Mouse (Mus musculus) kidney, adult 9 months (tissue): ENCODE results near the gene Rasl10a.
"Not testable (repeated sequence)": the region's sequence is repeated elsewhere in the genome, so short reads cannot be mapped to it uniquely, and the experiment has no call there.

ENCODE experiments used
- DNase-seq: peaks from one replicate; pipeline ENCODE4 v3.0.0; 2022

The Rasl10a gene

DNA sequence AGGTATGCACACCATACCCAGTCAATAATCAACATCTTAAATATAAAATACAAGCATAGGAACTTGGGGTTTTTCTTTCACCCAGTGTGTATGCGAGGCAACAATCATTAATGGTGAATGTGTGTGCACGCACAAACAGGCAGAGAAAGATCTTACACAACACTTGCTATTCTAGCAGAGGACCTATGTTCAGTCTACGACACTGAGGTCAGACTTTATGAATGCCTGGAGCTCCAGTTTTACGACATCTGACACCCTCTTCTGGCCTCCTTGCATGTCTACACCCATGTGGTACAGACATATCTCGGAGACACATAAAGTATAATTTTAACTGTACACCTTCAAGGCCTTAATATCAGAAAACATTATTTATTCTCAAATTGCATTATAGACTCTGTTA, 18.9 kb downstream of the Rasl10a start:
- not testable (repeated sequence) for DNase-seq

DNA sequence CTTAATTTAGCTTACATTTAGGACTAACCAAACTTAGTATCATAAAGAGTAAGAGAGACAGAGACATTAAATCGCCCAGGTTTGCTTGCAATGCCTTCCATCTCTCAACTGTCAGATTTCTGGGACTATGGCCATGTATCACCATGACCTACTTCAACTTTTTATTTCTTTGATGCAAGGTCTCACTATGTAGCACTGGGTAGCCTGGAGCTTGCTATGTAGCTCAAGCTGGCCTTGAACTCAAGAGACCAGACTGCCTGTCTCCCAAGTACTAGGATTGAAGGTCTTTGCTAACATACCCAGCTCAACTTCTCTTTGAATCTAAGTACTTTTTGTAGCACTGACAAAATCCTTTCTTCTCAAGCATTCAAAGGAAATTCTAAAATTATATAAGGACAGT, 31.2 kb downstream of the Rasl10a start:
- no peak for DNase-seq

DNA sequence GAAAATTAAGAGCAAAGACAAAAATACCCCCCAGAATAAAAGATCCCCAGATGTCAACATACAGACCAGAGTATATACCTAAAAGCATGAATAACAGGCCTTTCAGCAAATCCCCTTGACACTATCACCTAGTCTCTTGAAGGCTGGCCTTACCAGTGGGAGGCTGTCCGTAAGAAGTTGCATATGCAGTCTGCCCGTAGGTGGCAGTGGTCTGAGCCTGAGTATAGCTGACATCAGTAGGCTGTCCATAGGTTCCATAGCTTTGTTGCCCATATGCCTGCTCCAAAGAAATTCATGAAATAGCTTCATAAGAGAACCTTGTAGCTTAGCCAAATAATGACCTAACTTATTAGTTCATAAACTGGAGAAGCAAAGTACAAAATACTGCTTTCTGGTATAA, 33.8 kb downstream of the Rasl10a start:
- no peak for DNase-seq

DNA sequence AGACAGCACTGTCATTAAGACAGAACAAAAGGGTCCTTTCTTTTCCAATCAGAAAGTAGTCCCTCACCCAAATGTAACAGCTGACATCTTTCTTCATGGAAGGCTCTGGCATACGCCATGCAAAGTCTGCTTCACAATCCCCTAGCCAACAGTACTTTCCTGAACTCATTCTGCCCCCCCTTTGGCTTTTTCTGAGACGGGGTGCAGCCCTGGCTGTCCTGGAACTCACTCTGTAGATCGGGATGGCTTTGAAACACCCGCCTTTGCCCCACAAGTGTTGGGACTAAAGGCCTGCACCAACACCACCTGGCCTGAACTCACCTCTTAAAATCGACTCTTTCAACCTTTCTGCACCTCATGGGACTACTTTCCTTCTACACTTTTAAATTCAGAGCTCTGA, 37.9 kb downstream of the Rasl10a start:
- DNase-seq: no peak

DNA sequence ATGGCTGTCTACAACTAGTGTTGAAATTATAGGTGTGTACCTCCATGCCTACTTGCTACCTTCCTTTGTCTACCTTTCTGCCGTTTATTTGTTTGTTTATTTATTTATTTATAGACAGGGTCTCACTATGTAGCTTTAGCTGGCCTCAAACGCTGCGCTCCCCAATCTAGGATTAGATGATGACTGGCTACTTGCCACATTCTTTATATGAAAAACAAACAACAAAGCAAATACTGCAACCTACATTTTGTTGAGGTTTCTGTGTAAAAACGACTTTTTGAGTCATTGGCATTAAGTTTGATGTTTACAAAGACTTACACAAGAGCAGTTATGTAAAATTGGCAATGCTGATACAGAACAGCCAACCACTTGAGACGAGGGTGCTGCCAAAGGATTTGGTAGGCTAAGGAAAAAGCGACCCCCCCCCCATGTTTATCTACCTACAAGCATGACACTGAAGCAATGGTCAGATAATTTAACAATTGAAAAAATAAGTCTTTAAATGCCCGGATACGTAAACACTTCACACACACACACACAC, 38.6 kb downstream of the Rasl10a start:
- DNase-seq: no peak

DNA sequence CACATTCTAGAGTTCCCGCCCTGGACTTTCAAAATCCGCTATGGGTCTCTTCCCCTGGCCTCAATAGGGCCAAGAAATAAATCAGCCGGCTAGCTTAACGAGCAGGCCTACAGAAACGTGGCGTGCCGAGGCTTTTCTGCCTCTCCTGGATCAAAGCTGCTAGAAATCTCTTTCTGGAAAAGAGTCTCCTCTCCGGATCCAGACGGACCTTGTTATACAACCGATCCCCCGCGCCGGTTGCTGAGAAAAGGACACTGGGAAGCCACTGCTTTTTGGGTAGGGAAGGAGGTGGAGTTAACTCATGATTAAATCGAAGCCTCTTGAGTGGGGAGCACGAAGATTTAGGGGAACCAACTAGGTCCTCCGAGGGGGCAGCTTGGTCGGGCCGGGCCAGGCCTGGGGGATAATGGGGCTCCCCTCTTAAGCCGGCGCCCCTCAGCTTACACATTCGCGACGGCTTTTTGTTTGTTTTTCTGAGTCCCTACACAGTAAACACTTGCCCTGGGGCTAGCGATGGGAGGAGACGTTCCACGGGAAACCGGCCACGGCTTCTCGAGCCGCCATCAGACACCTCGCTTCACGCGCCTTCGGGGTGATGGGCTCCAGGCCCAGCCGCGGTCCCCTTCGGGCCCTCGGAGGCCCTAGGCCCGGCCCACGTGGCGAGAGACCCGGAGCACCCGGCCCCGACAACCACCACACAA, 40.3 kb downstream of the Rasl10a start:
- DNase-seq: peak; percentile 67

DNA sequence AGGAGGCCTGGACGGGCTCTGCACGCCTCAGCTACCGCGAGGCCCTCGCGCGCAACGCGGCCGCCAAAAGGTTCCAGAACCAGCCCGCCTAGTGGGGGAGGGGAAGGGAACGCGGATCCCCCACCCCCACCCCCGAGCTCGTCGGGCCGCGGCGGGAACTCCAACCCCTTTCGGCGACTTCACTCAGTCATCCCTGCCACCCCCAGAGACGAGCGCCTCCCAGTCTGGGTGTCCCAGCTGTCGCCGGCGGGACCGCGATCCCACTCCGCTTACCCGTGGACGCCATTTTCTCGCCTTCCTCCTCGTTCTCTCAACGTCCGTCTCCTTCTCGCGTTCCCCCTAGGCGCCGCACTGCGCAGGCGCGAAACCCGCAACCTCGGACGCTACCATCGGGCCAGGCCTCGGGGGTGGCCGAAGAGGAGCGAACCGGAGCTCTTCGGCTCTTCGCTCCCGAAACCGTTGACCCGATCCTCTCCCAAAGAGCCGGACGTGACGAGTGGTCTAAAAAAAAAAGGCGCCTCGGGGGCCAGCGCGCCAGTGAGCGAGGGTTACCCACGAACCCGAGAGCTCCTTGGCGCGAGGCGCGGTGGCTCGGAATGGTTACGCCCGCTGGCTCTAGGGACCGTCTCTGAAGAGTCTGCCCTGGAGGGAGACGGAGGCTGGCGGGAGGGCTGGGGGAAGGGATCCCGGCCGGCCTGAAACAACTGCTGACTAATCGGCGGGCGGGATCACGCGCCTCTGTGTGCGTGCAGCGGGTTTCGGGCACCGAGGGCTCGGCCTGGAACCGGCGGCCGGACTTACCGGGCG, 41.0 kb downstream of the Rasl10a start, which contains the start of the genes Rhbdd3 and Ewsr1:
Rhbdd3 (plus strand) TSS at position 191 of the 807 bp plus-strand sequence.
Ewsr1 (minus strand) TSS at position 531 of the 807 bp plus-strand sequence.
- peak; percentile 97 for DNase-seq

DNA sequence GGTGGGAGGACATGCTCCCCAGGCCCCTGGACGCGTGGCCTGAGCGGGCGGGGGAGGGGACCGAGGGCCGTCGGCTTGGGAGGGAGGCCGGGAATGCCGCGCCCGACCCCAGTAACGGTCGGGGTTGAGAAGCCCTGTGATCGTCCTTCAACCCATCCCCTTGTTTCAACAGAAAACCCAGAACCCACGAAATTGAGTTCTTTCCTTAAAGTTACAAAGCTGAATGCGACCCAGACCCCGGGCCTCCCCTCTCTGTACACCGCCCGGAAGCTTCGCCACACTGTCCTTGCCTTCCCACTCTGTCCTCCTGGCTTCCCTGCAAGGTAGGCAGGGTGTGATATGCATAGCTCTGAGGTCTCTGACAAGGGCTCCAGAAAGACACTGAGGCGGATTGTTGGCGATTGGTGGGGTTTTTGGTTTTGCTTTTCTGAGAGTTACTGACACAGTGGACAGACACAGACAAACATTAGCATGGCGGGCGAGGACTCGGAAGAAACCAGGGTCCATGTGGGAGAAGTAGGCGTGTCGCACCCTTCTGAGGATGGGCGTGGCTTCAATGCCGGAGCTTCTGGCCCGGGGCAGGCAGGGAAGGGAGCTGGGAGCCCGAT, 41.8 kb downstream of the Rasl10a start:
- peak; percentile 91 for DNase-seq

DNA sequence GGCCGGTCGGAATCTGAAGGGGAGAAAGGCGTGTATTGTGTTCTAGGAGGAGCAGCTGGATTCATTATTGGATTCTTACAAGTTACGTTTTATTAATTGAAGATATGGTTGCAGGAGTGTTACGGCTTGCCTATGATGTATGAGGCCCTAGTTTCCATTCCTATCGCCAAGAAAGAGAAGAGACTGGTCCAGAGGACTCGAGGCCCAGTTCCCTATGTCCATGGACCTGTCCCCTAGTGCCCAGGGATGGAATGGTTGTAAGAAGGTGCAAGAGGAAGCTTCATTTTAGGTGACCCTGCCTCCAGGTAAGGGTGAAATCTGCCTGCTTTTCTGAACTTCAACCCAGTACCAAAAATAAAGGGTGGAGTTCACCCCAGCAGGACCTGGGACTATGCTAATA, 42.4 kb downstream of the Rasl10a start:
- DNase-seq: peak; percentile 42

DNA sequence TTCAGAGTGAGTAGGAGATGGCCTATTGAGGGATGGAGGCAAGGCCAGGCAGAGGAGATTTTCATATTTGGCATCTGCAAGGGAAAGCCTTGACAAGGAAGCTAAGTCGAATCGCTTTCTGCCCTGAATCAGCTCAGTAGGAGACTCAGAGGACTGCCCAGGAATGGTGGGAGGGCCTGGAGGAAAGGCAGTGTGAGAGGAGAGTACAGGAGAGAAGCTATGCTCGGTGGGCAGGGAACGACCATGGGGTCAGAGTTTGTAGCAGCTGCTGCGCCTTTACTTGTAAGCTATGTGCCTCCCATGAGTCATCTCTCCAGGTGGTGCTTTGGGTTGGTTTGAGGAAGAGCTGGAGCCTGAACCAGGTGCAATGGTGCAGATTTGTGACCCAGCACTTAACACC, 42.9 kb downstream of the Rasl10a start:
- DNase-seq: no peak

DNA sequence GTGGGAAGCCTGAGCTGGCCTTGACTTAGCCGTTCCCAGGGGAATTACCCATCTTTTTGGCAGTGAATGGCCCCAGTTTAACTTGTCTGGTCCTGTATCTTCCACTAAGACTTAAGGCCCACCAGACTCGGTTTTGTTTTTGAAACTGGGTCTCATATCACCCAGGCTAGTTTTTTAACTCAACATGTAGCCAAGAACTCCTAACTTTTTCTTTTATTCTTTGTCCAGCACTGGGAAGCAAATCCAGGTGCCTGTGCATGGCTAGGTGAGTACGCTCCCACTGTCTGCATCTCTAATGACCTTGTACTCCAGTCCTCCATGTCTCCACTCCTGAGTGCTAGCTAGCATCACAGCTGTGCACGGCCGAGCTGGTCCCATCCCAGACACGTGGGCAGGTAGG, 43.7 kb downstream of the Rasl10a start:
- no peak for DNase-seq

DNA sequence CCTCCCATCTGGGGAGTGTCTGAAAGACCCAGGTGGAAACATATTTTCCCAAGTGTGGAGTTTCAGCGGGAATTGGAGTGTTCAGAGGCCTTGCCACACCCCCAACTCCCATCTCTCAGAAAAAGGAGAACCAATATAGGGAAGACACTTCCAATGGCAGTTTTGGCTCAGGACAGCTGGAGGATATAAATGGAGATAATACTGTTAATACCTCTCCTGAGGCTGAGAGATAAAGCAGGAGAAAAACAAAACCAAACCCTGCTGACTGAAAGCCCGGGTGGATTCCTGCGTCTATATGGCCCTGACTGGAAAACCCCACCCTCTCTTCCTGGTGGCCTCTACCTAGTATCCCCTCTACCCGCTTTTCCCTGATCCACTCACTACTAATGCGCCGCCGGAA, 44.5 kb downstream of the Rasl10a start:
- DNase-seq: no peak

DNA sequence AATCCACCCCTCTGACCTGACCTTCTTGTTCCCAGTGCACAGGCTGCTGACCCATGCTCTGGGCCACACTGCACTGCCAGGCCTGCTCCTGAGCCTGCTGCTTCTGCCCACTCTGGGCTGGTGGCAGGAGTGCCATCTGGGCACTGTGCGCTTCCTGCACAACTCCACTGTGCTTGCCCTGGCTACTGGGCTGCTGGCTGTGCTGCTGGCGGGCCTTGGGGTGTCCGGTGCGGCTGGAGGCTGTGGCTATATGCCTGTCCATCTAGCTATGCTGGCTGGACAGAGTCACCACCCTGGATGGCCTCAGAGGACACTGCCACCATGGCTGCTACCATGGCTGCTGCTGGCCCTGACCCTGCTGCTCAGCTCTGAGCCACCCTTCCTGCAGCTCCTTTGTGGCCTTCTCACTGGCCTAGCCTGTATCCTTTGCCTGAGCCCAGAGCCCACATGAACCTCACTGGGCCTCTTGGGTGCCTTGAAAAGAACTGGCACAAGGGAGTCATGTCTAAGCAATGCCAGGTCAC, 46.1 kb downstream of the Rasl10a start:
- no peak for DNase-seq

DNA sequence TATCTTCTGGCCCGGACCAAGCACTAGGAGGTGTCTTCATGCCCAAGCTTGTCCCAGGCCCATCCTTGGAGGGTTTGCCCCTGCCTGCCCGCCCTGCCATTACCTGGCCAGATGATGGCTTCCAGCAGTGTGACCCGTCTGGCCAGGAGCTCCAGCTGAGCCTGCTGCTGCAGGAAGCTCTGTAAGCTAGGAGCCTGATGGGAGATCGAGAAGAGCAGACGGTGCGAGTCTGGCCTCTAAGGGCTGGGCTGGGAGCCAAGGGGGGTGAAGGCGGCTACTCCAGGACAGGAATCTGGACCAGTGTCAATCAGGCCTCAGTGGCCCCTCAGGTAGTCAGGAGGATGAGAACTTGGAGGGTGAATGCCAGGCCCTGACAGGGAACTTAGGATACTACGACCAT, 51.5 kb downstream of the Rasl10a start:
- DNase-seq: no peak
